Mouse (Mus musculus): ENCODE measurements around the gene Fbln1. TPM values are rescaled to one million over a fixed set of nuclear protein-coding genes. Genes with fewer than 3 reads are reported as not detected.
"Not testable (repeated sequence)": the region's sequence is repeated elsewhere in the genome, so short reads cannot be mapped to it uniquely, and the experiment has no call there.

Gene Fbln1
- polyA plus RNA-seq, 1 experiment from 2014 or later = 145 TPM

- ATAC-seq (replicated peaks; ENCODE audit: insufficient number of reproducible peaks, low FRiP score, low TSS enrichment) = no peak
- Histone ChIP-seq H3K4me3 (ENCODE audit: low read depth, low read length) (no peak overlapping the region), H3K27me3 (ENCODE audit: control insufficient read depth, insufficient read depth, low read length) (peaks cover 10% of the 10 kb centered on the region), H3K4me1 (ENCODE audit: control insufficient read depth, insufficient read depth, low read length) (peaks cover 2% of the 10 kb centered on the region; the same call in 1 of the 2 replicates), H3K9me3 (replicated peaks; ENCODE audit: control insufficient read depth, low read length) (no peaks in the 10 kb centered on the region), H3K4me2 (no peak overlapping the region), H3K9ac (ENCODE audit: low read depth, low read length) (no peak overlapping the region), H3K27ac (ENCODE audit: low read depth, low read length) (no peak overlapping the region), H3K36me3 (ENCODE audit: control insufficient read depth, insufficient read depth, low read length) (no peaks in the 10 kb centered on the region)
- 58% methylated on average over 11 of the region's 11 CpGs for WGBS (ENCODE audit: insufficient replicate concordance)
These were observed 114.3 kb downstream of the Fbln1 start for GRCm38 (mm10) chr15:85319924-85320668.

GRCm38 (mm10) chr15:85323214-85323613, 117.5 kb downstream of the Fbln1 start:
- no peak overlapping the region for H3K9ac ChIP-seq (ENCODE audit: low read depth, low read length)
- H3K4me2 ChIP-seq = no peak overlapping the region
- no peak for ATAC-seq (replicated peaks; ENCODE audit: insufficient number of reproducible peaks, low FRiP score, low TSS enrichment)
- H3K4me1 ChIP-seq (ENCODE audit: control insufficient read depth, insufficient read depth, low read length) = 0 out of 2 replicates have a peak, but pooled peaks cover 3% of the 10 kb centered on the region
- 0 out of 2 replicates have a peak, but pooled peaks cover 1% of the 10 kb centered on the region for H3K27me3 ChIP-seq (ENCODE audit: control insufficient read depth, insufficient read depth, low read length)
- no peak overlapping the region for H3K27ac ChIP-seq (ENCODE audit: low read depth, low read length)
- no peaks in the 10 kb centered on the region for H3K9me3 ChIP-seq (replicated peaks; ENCODE audit: control insufficient read depth, low read length)
- H3K36me3 ChIP-seq (ENCODE audit: control insufficient read depth, insufficient read depth, low read length) = no peaks in the 10 kb centered on the region
- H3K4me3 ChIP-seq (ENCODE audit: low read depth, low read length) = no peak overlapping the region
- 83% methylated on average over 4 of the region's 4 CpGs for WGBS (ENCODE audit: insufficient replicate concordance)

DNA sequence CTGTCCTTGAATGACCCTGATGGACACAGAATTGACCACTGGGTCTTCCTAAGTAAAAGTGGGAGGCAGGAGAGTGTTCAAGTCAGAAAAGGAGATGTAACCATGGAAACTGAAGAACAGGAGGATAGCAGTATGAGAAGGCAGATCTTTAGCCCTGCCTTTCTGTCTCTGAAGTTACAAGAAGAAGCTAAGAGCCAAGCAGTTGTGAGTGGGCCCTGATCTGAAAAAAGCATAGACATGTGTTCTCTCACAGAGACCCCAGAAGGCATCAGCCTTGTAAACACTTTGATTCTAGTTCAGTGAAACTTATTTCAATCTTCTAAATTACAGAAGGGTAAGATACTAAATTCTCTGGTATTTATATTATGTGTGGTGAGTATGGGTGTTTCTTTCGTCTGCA, 118.7 kb downstream of the Fbln1 start:
- H3K4me2 ChIP-seq = no peak overlapping the region
- no peaks in the 10 kb centered on the region for H3K27me3 ChIP-seq (ENCODE audit: control insufficient read depth, insufficient read depth, low read length)
- no peaks in the 10 kb centered on the region for H3K36me3 ChIP-seq (ENCODE audit: control insufficient read depth, insufficient read depth, low read length)
- 0 out of 2 replicates have a peak, but pooled peaks cover 3% of the 10 kb centered on the region for H3K4me1 ChIP-seq (ENCODE audit: control insufficient read depth, insufficient read depth, low read length)
- no peak overlapping the region for H3K27ac ChIP-seq (ENCODE audit: low read depth, low read length)
- H3K9ac ChIP-seq (ENCODE audit: low read depth, low read length) = no peak overlapping the region
- no peak for ATAC-seq (replicated peaks; ENCODE audit: insufficient number of reproducible peaks, low FRiP score, low TSS enrichment)
- no peaks in the 10 kb centered on the region for H3K9me3 ChIP-seq (replicated peaks; ENCODE audit: control insufficient read depth, low read length)
- H3K4me3 ChIP-seq (ENCODE audit: low read depth, low read length) = no peak overlapping the region
- 90% methylated on average over 1 of the region's 1 CpGs for WGBS (ENCODE audit: insufficient replicate concordance)

DNA sequence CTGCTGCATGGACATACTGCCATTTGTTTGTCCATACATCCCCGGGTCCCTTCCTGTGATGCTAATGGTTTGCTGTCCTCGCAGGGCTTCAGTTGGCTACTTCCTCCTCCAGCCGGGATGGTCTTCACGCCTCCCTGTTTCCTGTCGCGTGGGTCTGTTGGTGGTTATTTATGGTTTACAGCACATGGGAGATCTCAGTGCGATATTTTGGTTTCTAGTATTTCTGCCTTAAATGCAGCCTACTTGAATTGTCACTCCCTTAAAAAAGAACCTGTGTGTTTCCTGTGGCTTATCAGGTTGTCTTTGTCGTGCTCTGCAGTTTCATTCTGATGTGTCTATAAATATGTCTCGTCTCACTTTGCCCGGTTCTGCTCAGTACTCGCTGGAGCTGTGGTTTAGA, 122.1 kb downstream of the Fbln1 start:
- Histone ChIP-seq H3K36me3 (ENCODE audit: control insufficient read depth, insufficient read depth, low read length) (no peaks in the 10 kb centered on the region), H3K9ac (ENCODE audit: low read depth, low read length) (no peak overlapping the region), H3K4me2 (no peak overlapping the region), H3K27me3 (ENCODE audit: control insufficient read depth, insufficient read depth, low read length) (no peaks in the 10 kb centered on the region), H3K4me1 (ENCODE audit: control insufficient read depth, insufficient read depth, low read length) (0 out of 2 replicates have a peak, but pooled peaks cover 3% of the 10 kb centered on the region), H3K9me3 (replicated peaks; ENCODE audit: control insufficient read depth, low read length) (no peaks in the 10 kb centered on the region), H3K4me3 (ENCODE audit: low read depth, low read length) (no peak overlapping the region), H3K27ac (ENCODE audit: low read depth, low read length) (no peak overlapping the region)
- 40% methylated on average over 11 of the region's 11 CpGs for WGBS (ENCODE audit: insufficient replicate concordance)
- ATAC-seq (replicated peaks; ENCODE audit: insufficient number of reproducible peaks, low FRiP score, low TSS enrichment) = no peak

DNA sequence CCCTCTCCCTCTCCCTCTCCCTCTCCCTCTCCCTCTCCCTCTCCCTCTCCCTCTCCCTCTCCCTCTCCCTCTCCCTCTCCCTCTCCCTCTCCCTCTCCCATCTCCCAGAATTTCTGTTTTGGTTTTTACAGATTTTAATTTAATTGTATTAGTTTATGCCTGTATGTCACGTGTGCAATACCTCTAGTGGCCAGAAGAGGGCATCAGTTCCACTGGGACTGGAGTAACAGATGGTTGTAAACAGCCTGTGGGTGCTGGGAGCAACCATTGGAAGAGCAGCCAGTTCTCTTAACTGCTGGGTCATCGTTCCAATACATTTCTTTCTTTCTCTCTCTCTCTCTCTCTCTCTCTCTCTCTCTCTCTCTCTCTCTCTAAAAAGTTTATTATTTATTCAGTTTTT, 122.7 kb downstream of the Fbln1 start:
- H3K36me3 ChIP-seq (ENCODE audit: control insufficient read depth, insufficient read depth, low read length); H3K9ac ChIP-seq (ENCODE audit: low read depth, low read length); ATAC-seq (replicated peaks; ENCODE audit: insufficient number of reproducible peaks, low FRiP score, low TSS enrichment); H3K27me3 ChIP-seq (ENCODE audit: control insufficient read depth, insufficient read depth, low read length); H3K4me1 ChIP-seq (ENCODE audit: control insufficient read depth, insufficient read depth, low read length); H3K4me3 ChIP-seq (ENCODE audit: low read depth, low read length); H3K4me2 ChIP-seq; H3K9me3 ChIP-seq (replicated peaks; ENCODE audit: control insufficient read depth, low read length); H3K27ac ChIP-seq (ENCODE audit: low read depth, low read length): not testable (repeated sequence)
- 71% methylated on average over 2 of the region's 2 CpGs for WGBS (ENCODE audit: insufficient replicate concordance)

DNA sequence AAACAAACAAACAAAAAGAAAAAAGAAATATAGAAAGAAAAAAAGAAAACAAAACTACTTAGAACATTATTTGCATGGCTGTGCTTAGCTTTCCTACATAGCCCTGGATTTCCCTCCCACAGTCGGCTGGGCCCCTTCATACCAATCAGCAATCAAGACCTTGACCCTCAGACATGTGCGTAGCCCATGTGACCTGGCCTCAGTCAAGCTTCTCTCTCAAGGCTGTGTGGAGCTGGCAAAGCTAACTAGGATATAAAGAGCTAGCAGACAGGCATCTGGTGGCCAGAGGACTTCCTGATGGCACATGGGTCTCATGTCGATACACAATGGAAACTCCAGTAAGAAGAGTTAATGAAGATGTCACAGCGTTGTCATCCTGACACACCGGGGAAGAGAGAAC, 123.3 kb downstream of the Fbln1 start:
- Histone ChIP-seq H3K4me3 (ENCODE audit: low read depth, low read length) (no peak overlapping the region), H3K36me3 (ENCODE audit: control insufficient read depth, insufficient read depth, low read length) (no peaks in the 10 kb centered on the region), H3K4me1 (ENCODE audit: control insufficient read depth, insufficient read depth, low read length) (0 out of 2 replicates have a peak, but pooled peaks cover 3% of the 10 kb centered on the region), H3K9me3 (replicated peaks; ENCODE audit: control insufficient read depth, low read length) (no peaks in the 10 kb centered on the region), H3K4me2 (no peak overlapping the region), H3K27ac (ENCODE audit: low read depth, low read length) (no peak overlapping the region), H3K9ac (ENCODE audit: low read depth, low read length) (no peak overlapping the region), H3K27me3 (ENCODE audit: control insufficient read depth, insufficient read depth, low read length) (no peaks in the 10 kb centered on the region)
- WGBS (ENCODE audit: insufficient replicate concordance) = 81% methylated on average over 5 of the region's 5 CpGs
- no peak for ATAC-seq (replicated peaks; ENCODE audit: insufficient number of reproducible peaks, low FRiP score, low TSS enrichment)

GRCm38 (mm10) chr15:85330024-85330423, 124.3 kb downstream of the Fbln1 start:
- Histone ChIP-seq H3K9ac (ENCODE audit: low read depth, low read length) (no peak overlapping the region), H3K4me3 (ENCODE audit: low read depth, low read length) (no peak overlapping the region), H3K36me3 (ENCODE audit: control insufficient read depth, insufficient read depth, low read length) (no peaks in the 10 kb centered on the region), H3K27ac (ENCODE audit: low read depth, low read length) (no peak overlapping the region), H3K4me2 (no peak overlapping the region), H3K4me1 (ENCODE audit: control insufficient read depth, insufficient read depth, low read length) (0 out of 2 replicates have a peak, but pooled peaks cover 3% of the 10 kb centered on the region), H3K27me3 (ENCODE audit: control insufficient read depth, insufficient read depth, low read length) (no peaks in the 10 kb centered on the region), H3K9me3 (replicated peaks; ENCODE audit: control insufficient read depth, low read length) (no peaks in the 10 kb centered on the region)
- WGBS (ENCODE audit: insufficient replicate concordance) = 91% methylated on average over 6 of the region's 6 CpGs
- no peak for ATAC-seq (replicated peaks; ENCODE audit: insufficient number of reproducible peaks, low FRiP score, low TSS enrichment)

GRCm38 (mm10) chr15:85333511-85333910, 127.8 kb downstream of the Fbln1 start:
- H3K4me1 ChIP-seq (ENCODE audit: control insufficient read depth, insufficient read depth, low read length); H3K27me3 ChIP-seq (ENCODE audit: control insufficient read depth, insufficient read depth, low read length); H3K4me3 ChIP-seq (ENCODE audit: low read depth, low read length); H3K36me3 ChIP-seq (ENCODE audit: control insufficient read depth, insufficient read depth, low read length); H3K27ac ChIP-seq (ENCODE audit: low read depth, low read length); H3K4me2 ChIP-seq; ATAC-seq (replicated peaks; ENCODE audit: insufficient number of reproducible peaks, low FRiP score, low TSS enrichment); H3K9ac ChIP-seq (ENCODE audit: low read depth, low read length); H3K9me3 ChIP-seq (replicated peaks; ENCODE audit: control insufficient read depth, low read length): not testable (repeated sequence)
- WGBS (ENCODE audit: insufficient replicate concordance) = 83% methylated on average over 6 of the region's 6 CpGs

DNA sequence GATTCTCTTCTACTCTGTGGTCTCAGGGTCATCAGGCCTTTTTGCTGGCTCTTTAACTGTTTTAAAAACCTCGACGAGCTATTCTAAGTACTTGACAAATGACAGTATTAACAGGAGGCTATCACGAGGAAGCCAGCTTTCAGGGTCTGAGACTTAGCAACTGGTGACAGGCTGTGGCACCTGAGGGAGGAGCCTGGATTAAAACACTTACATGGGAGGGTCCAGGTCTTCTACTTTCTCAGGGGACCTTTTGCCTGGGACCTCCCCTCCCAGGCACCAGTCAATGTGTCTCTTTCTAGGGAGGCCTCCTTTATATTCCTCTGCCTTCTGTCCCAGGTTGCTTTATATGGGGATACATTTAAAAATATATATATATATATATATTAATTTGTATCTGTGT, 128.5 kb downstream of the Fbln1 start:
- Histone ChIP-seq H3K9ac (ENCODE audit: low read depth, low read length) (no peak overlapping the region), H3K27ac (ENCODE audit: low read depth, low read length) (no peak overlapping the region), H3K36me3 (ENCODE audit: control insufficient read depth, insufficient read depth, low read length) (no peaks in the 10 kb centered on the region), H3K4me2 (no peak overlapping the region), H3K27me3 (ENCODE audit: control insufficient read depth, insufficient read depth, low read length) (no peaks in the 10 kb centered on the region), H3K4me1 (ENCODE audit: control insufficient read depth, insufficient read depth, low read length) (peaks cover 1% of the 10 kb centered on the region; the same call in 1 of the 2 replicates), H3K4me3 (ENCODE audit: low read depth, low read length) (no peak overlapping the region), H3K9me3 (replicated peaks; ENCODE audit: control insufficient read depth, low read length) (no peaks in the 10 kb centered on the region)
- 46% methylated on average over 3 of the region's 3 CpGs for WGBS (ENCODE audit: insufficient replicate concordance)
- no peak for ATAC-seq (replicated peaks; ENCODE audit: insufficient number of reproducible peaks, low FRiP score, low TSS enrichment)

All from heart, embryonic 11.5 days (tissue).